Mouse (Mus musculus) embryo, embryonic 9.5 days (tissue): ENCODE measurements around the gene Zbtb9.
A peak's percentile ranks its signal among the peaks of the same experiment; 100 is the strongest.

Experiments
- DNase-seq: peaks from one replicate; pipeline ENCODE4 v3.0.0-alpha.2; 2017; ENCODE audit errors: extremely low spot score

The Zbtb9 gene

GRCm38 (mm10) chr17:27011998-27012672 is 39.2 kb downstream of the Zbtb9 start:
- DNase-seq, result no peak

GRCm38 (mm10) chr17:27012909-27013308 is 39.9 kb downstream of the Zbtb9 start:
- no peak for DNase-seq

DNA sequence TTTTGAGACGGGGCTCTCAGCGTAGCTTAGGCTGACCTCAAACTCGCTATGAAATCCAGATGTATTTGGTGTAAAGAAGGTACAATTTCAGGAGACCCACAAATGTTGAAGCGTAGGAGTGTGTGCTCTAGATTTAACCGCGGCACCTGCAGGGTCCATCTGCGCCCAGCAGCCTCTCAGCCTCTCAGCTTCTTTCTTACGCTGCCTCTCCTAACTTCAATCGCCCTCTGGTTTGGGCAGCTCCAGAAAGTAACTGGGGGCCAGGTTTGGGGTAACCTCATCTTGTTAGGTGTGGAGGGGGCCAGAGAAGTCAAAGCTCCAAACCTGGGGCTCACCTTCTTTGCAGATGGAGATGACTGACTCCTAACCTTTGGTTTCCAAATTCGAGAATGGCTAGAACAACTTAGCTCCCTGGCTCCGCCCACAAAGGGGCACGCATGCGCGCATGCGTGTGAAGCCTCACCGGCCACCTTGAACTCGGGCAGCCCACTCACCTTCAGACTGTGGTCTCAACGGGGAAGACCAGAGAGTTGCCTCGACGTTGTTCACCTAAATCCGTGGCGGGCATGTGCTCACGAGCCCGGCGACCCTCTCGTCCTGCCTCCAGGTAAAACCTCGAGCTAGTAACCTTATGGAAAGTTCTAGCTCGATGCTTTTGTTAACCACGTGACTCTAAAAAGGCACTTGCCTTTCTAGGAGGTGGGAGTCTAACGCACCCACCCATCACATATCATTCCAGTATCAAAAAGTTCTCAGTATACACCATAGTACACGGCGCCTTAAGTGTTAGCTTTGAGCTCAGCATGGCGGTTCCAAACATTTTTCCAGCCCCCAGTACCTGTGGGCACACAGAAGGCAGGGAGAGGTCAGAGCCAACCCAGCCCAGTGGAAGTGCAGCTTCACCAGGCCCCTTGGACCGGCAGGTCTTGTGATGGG is 44.9 kb downstream of the Zbtb9 start:
- DNase-seq, result peak; percentile 90

DNA sequence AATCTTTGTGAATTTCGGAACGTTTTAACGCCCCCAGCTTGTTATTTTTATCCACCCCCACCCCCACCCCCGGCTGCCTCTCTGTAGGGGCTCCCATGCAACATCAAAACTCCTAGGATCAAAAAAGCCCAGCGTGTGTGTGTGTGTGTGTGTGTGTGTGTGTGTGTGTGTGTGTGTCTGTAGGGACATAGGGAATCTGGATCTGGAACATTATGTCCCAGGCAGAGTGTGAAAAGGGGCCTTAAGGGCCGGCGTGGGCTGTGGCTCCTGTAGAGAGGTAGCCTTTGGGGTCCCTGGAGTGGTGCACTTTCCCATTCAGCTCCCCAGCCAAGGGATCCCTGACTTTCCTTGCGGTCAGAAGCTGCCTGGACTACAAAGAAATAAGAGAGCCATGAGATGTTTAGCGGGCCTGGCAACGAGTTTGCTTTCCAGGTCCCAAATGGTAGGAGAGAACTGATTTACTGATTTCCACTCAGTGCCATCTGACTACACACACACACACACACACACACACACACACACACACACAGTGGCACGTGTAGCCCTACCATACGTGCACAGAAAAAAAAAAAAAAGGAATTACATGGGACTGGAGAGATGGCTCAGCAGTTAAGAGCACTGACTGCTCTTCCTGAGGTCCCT is 45.7 kb downstream of the Zbtb9 start:
- DNase-seq, result no peak

DNA sequence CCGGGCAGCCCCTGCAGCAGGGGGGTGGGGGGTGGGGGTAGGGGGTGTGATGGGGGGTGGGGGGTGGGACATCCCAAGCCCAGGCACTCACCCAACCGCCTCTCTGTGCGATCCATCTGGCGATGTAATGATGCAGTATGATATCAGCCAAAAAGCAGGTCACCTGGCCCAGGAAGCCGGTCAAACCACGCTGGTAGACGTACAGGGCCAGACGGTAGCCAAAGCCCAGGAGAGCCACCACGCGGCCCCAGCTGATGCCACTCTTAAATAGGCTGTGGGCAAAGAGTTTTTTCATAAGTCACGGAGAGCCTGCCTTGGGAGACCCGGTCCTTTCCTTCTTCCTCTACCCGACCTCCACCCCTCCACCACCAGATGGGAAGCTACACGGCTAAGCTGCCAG is 48.1 kb downstream of the Zbtb9 start:
- no peak for DNase-seq

DNA sequence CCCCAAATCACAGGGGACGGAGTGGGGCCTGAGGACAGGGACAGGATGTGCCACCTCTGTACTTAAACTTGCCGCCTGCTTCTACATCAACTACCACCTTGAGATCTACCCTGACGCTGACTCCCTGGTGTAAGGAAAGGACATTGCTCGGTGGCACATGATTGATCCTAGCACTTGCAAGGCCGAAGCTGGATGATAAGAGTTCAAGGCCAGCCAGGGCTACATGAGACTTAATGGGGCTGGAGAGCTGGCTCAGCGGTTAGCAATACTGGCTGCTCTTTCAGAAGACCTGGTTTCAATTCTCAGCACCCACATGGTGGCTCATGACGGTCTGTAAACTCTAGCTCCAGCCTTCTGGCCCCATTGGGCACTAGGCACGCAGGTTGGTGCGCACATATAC is 48.8 kb downstream of the Zbtb9 start:
- no peak for DNase-seq

DNA sequence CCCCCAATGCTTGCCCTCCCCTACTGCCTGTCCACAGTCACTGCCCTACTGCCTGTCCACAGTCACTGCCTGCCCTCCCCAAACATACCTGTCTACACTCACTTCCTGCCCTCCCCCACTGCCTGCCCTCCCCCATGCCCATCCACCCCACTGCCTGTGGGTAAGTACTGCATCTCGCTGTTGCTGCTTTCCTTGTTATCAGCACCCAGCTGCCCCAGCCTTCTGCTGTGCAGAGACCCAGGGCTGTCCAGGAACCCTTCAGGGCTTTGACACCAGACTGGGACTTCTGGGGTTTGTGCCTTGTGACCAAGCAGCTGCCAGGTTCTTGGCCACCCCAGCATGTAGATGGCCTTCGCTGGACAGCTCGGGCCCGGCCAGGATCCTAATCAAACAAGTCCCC is 50.4 kb downstream of the Zbtb9 start:
- DNase-seq, result no peak

DNA sequence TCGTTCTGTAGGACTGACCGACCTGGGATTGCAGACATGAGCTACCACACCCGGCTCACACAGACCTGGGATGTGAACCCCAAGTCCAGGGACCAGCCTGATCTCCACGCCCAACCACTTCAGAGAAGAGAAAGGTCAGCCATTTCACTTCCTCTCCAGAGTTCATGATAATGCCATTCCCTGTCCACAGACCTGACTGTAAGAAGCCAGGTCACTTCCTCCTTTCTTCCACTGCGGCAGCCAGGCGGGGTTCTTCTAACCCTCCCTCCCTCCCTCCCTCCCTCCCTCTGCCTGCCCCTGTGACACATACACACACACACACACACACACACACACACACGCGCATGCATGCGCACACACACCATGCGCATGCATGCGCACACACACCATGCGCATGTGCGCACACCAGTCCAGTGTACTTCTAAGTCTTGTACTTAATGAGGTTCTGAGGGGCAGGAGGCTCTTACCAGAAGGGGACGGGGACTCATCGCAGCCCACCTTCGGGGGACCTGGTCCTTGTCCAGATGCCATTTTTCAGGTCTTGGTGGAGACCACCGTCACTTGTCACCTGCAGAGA is 52.4 kb downstream of the Zbtb9 start:
- DNase-seq, result no peak

- no peak for DNase-seq
Measured at GRCm38 (mm10) chr17:27025951-27026350, 53.0 kb downstream of the Zbtb9 start.

DNA sequence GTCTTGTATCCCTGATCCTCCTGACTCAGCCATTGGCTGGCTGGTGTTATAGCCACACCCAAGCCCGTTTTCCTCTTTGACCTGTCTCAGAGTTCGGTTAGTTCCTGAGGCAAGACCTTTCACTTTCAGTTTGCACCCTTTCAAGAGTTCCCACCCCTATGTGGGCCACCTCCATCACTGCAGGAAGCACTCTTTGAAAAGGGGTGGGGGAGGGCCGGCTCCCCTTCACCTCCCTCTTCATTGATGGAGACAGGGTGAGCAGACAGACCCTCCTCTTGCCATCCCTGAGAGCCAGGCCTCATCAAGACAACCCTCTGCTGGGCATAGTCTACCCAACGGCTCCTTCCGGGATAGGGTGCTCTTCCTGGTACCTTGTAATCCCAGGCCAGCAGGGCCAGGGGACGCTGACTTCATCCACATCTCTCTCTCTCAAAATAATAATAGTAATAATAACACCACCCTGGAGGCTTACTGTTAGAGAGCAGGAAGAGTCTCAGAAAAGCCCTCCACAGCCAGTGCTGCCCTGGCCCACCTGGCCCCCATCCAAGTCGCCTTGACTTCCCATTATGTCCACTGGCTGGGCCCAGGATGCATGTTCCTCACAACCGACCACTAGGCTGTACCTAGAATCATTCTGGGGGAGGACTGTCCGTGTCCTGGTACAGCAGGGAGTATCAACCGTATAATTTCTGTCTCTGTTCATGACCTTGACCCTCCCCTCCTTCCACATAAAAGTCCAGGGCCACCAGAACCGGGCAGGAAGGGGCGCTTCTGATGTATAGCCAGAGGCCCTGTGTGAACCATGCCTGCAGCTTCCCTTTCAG is 54.7 kb downstream of the Zbtb9 start:
- no peak for DNase-seq

- peak; percentile 93 for DNase-seq
Measured at GRCm38 (mm10) chr17:27028284-27028795, 55.4 kb downstream of the Zbtb9 start.

DNA sequence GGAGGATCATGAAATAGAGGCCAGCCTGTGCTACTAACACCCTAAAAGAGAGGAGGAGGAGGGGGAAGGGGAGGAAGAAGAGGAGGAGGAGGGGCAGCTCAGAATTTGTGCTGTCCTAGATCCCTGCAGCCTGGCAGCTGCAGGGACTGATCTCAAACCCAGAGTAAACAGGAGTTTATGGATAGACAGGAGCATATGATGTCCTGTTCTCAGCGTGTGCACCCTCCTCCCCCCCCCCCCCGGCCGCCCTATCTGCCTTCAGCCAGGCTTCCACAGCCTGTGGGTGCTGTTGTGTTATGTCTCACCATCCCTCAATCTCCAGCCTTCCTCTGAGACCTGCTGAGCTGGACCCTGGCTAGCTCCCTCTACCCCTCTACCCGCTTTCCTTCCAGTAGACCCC is 55.9 kb downstream of the Zbtb9 start, which contains the start of gene Bak1:
Bak1 (minus strand) TSS at position 101 of the 400 bp plus-strand sequence.
- no peak for DNase-seq

DNA sequence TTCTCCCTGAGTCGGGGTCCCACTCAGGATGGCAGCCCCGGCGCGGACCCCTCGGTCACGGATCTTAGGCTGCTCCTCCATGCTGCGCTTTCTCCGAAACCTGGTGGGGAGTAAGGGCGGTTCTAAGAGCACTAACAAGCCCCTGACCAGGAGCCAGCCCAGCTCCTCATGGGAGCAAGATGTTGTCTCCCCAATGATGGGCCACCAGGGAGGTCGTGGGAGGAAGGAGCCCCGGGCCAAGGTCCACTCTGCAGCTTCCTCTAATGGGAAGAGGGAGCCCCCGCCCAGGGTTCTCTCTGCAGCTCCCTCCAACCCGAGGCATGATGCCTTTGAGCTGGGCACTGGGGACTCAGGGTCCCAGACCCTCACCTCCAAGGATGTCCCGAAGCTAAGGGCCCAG is 56.5 kb downstream of the Zbtb9 start:
- DNase-seq, result no peak

- DNase-seq, result no peak
Measured at GRCm38 (mm10) chr17:27030896-27031295, 57.9 kb downstream of the Zbtb9 start.

DNA sequence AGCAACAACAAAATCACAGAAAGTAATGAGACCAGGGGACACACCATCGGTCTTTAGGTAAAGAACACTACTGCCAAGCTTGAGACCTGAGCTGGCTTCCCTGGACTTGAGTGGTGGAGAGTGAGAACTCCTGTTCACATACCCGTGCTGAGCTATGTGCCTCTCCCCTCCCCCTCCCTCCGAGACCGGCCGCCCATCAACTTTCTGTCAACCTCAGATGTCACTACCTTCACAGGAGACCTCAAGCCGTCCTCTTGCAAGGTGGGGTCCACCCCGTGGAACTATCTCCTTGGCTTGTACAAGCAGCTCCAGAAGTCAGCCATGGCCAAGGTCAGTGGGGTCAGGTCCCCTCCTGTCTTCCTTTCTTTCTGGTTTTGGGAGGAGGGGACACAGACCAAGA is 59.4 kb downstream of the Zbtb9 start:
- DNase-seq, result no peak

DNA sequence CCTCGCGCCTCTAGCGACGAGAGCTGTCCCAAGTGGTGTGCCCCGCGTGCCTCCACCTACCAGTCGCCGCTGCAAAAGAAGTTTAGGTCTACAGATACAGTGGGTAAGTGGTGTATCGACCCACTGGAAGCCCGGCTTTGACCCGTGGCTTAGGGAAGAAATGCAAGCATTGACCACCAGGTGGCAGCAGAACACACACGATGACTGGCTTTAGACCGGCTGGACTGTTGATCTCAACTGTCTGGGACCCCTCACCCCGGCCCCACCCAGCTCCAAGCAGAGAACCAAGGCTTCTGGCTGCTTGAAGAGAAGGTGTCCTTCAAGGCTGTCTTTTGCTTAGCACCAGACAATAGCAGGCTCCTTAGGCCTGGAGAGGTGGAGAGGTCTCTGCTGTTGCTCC is 59.9 kb downstream of the Zbtb9 start:
- peak; percentile 84 for DNase-seq

GRCm38 (mm10) chr17:27036465-27036864 is 63.5 kb downstream of the Zbtb9 start:
- no peak for DNase-seq

DNA sequence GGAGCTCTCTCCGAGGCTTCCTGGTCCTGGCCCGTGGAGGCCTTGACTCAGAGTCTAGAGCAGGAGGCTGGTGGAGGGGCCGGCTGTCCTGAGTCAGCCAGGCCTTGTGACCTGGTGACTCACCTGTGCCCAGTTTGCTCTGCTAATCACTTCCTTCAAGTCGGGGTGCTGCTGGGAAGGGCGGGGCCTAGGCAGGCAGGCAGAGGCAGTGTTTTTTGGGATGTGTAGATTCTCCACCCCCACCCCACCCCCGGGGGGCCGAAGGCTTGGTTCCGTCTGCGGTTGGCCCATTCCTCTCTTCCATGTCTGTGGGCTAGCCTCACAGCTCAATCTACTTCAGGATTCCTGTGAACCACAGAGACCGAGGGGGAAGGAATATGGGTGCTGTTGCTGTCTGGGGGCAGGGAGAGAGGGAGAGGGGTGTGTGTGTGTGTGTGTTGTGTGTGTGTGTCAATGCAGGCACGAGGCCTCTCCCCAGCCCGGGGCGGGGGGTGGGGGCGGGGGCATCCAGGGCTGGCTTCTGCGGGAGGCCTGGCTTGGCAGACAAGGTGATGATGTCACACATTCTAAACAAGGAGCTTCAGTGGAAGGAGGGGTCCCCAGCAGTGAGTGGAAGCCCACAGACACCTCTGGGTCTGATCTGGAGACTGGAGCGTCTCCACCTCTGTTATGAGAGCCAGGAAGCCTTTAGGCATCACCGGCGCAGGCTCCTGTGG is 65.5 kb downstream of the Zbtb9 start:
- no peak for DNase-seq

GRCm38 (mm10) chr17:27039432-27040102 is 66.6 kb downstream of the Zbtb9 start:
- DNase-seq, result no peak
